Comparison of ENCODE assay signal across 8 mouse cellular contexts in genomic region chr14:100558378-100558777, GRCm38 (mm10).
DNase-seq lines count a peak whose midpoint lies in the region; ATAC-seq and TF ChIP-seq lines count a peak whose summit lies in the region.

No protein-coding gene starts in this region.

- intact Hi-C loops in left cerebral cortex, postnatal 36 days (cut with DNase I): no loop called here

- H3K4me1 ChIP-seq in liver, postnatal 0 days (ENCODE audit: insufficient read depth): no peaks in the 10 kb centered on the region
- no peaks in the 10 kb centered on the region for H3K4me1 ChIP-seq in liver, embryonic 11.5 days (replicated peaks; ENCODE audit: control insufficient read depth, insufficient read depth, low read length)
- H3K4me1 ChIP-seq in embryonic facial prominence, embryonic 11.5 days (ENCODE audit: control insufficient read depth, insufficient read depth, low read length): no peaks in the 10 kb centered on the region
- peaks cover 4% of the 10 kb centered on the region; the same call in 1 of the 2 replicates for H3K4me1 ChIP-seq in heart, embryonic 12.5 days (replicated peaks)

- ATAC-seq in liver, postnatal 0 days: no peak
- no peak for ATAC-seq in liver, embryonic 11.5 days (replicated peaks; ENCODE audit: low FRiP score)
- ATAC-seq in embryonic facial prominence, embryonic 11.5 days (replicated peaks; ENCODE audit: insufficient number of reproducible peaks, low FRiP score, low TSS enrichment, low read depth): peak; percentile 39; the same call in 1 of the 2 replicates
- 0 out of 2 replicates have a peak, but pooled peaks have one; percentile 53 for ATAC-seq in heart, embryonic 12.5 days (ENCODE audit: insufficient number of reproducible peaks, low FRiP score)

- no peaks in the 10 kb centered on the region for H3K9me3 ChIP-seq in liver, postnatal 0 days (ENCODE audit: low read length)
- H3K9me3 ChIP-seq in liver, embryonic 11.5 days (ENCODE audit: control insufficient read depth, low read length): no peaks in the 10 kb centered on the region
- H3K9me3 ChIP-seq in embryonic facial prominence, embryonic 11.5 days (replicated peaks; ENCODE audit: control insufficient read depth, low read length): no peaks in the 10 kb centered on the region
- H3K9me3 ChIP-seq in heart, embryonic 12.5 days (replicated peaks): no peaks in the 10 kb centered on the region

- no peak for TF ChIP-seq CTCF in liver, postnatal 0 days (IDR thresholded peaks at IDR 0.05; ENCODE audit: low read depth)

- H3K36me3 ChIP-seq in liver, postnatal 0 days (replicated peaks; ENCODE audit: insufficient read depth, low read length): no peaks in the 10 kb centered on the region
- no peaks in the 10 kb centered on the region for H3K36me3 ChIP-seq in liver, embryonic 11.5 days (ENCODE audit: control insufficient read depth, insufficient read depth, low read length)
- H3K36me3 ChIP-seq in embryonic facial prominence, embryonic 11.5 days (replicated peaks; ENCODE audit: control insufficient read depth, insufficient read depth, low read depth, low read length): no peaks in the 10 kb centered on the region
- no peaks in the 10 kb centered on the region for H3K36me3 ChIP-seq in heart, embryonic 12.5 days

- H3K4me3 ChIP-seq in liver, postnatal 0 days (ENCODE audit: low read depth, low read length): no peak overlapping the region
- H3K4me3 ChIP-seq in liver, embryonic 11.5 days (ENCODE audit: low read depth, low read length): no peak overlapping the region
- no peak overlapping the region for H3K4me3 ChIP-seq in embryonic facial prominence, embryonic 11.5 days (ENCODE audit: low read depth, low read length)
- H3K4me3 ChIP-seq in heart, embryonic 12.5 days: no peak overlapping the region

- 41% methylated on average over 4 of the region's 4 CpGs for WGBS in liver, postnatal 0 days (ENCODE audit: insufficient replicate concordance)
- 34% methylated on average over 4 of the region's 4 CpGs for WGBS in liver, embryonic 11.5 days
- WGBS in embryonic facial prominence, embryonic 11.5 days: 15% methylated on average over 4 of the region's 4 CpGs
- WGBS in heart, embryonic 12.5 days: 12% methylated on average over 4 of the region's 4 CpGs

- DNase-seq in liver, postnatal 0 days: peak; percentile 18
- no peak for DNase-seq in liver, embryonic 11.5 days (ENCODE audit: low spot score)
- DNase-seq in embryonic facial prominence, embryonic 11.5 days (ENCODE audit: low spot score): peak; percentile 78
- DNase-seq in kidney, postnatal 36 days: peak; percentile 7 to 58
- peak; percentile 15 for DNase-seq in ovary, postnatal 10 days (ENCODE audit: low spot score)
- no peak for DNase-seq in left cerebral cortex, postnatal 36 days (ENCODE audit: low spot score in 2 of 2)
- DNase-seq in thymus, postnatal 36 days: no peak

- no peak for TF ChIP-seq EP300 in liver, postnatal 0 days (IDR thresholded peaks at IDR 0.05; ENCODE audit: low read depth)

- no peak overlapping the region for H3K9ac ChIP-seq in liver, postnatal 0 days (replicated peaks)
- H3K9ac ChIP-seq in liver, embryonic 11.5 days (ENCODE audit: low read depth, low read length): no peak overlapping the region
- no peak overlapping the region for H3K9ac ChIP-seq in embryonic facial prominence, embryonic 11.5 days (replicated peaks; ENCODE audit: low read length)
- no peak overlapping the region for H3K9ac ChIP-seq in heart, embryonic 12.5 days

- H3K4me2 ChIP-seq in liver, postnatal 0 days (ENCODE audit: low read depth, low read length): no peak overlapping the region
- H3K4me2 ChIP-seq in liver, embryonic 11.5 days: no peak overlapping the region
- no peak overlapping the region for H3K4me2 ChIP-seq in embryonic facial prominence, embryonic 11.5 days (ENCODE audit: low read depth, low read length)
- H3K4me2 ChIP-seq in heart, embryonic 12.5 days: peak overlapping the region; percentile 44

- no peaks in the 10 kb centered on the region for H3K27me3 ChIP-seq in liver, postnatal 0 days (ENCODE audit: insufficient read depth, low read length)
- H3K27me3 ChIP-seq in liver, embryonic 11.5 days (replicated peaks; ENCODE audit: control insufficient read depth, insufficient read depth, low read length): no peaks in the 10 kb centered on the region
- no peaks in the 10 kb centered on the region for H3K27me3 ChIP-seq in embryonic facial prominence, embryonic 11.5 days (ENCODE audit: control insufficient read depth, insufficient read depth, low read length)
- no peaks in the 10 kb centered on the region for H3K27me3 ChIP-seq in heart, embryonic 12.5 days (replicated peaks)

- H3K27ac ChIP-seq in liver, postnatal 0 days (ENCODE audit: low read depth): no peak overlapping the region
- H3K27ac ChIP-seq in liver, embryonic 11.5 days (ENCODE audit: low read depth, low read length): no peak overlapping the region
- H3K27ac ChIP-seq in embryonic facial prominence, embryonic 11.5 days (replicated peaks; ENCODE audit: low read depth, low read length): no peak overlapping the region
- no peak overlapping the region for H3K27ac ChIP-seq in heart, embryonic 12.5 days (ENCODE audit: poor library complexity, severe bottlenecking)

Comparison
In these comparisons a context has a peak if more than half of its experiments do, and no peak if none do; other contexts are left out.
1. DNase-seq: peak in liver, postnatal 0 days (single experiment), embryonic facial prominence, embryonic 11.5 days (single experiment), kidney, postnatal 36 days (2 of 2) and ovary, postnatal 10 days (single experiment); none in liver, embryonic 11.5 days (single experiment), left cerebral cortex, postnatal 36 days (0 of 2) and thymus, postnatal 36 days (0 of 2).
2. ATAC-seq: peak in embryonic facial prominence, embryonic 11.5 days (single experiment) and heart, embryonic 12.5 days (single experiment); none in liver, postnatal 0 days (single experiment) and liver, embryonic 11.5 days (single experiment).